Comparison of ENCODE assay signal across 17 mouse cellular contexts in genomic region chr9:72422284-72422683, GRCm38 (mm10). TPM values are rescaled to one million over a fixed set of nuclear protein-coding genes. Genes with fewer than 3 reads are reported as not detected.
DNase-seq lines count a peak whose midpoint lies in the region; ATAC-seq lines count a peak whose summit lies in the region.
"Had no signal": no experiment of that assay in that cellular context is flagged by ENCODE, and none has a peak within 500 bp of the region (broad histone marks: within the 10 kb centered on the region; RNA-seq: fewer than 3 reads in every experiment).

No protein-coding gene starts in this region.

- H3K27me3 ChIP-seq in forebrain, embryonic 10.5 days (ENCODE audit: poor library complexity, severe bottlenecking), result no peaks in the 10 kb centered on the region
- peaks cover 2% of the 10 kb centered on the region; the same call in 1 of the 2 replicates for H3K27me3 ChIP-seq in forebrain, embryonic 12.5 days
- no peaks in the 10 kb centered on the region; the same call in 1 of the 2 replicates for H3K27me3 ChIP-seq in midbrain, embryonic 10.5 days (ENCODE audit: low read depth, poor library complexity, severe bottlenecking)
- no peaks in the 10 kb centered on the region for H3K27me3 ChIP-seq in midbrain, embryonic 11.5 days (ENCODE audit: control insufficient read depth, insufficient read depth, low read length)
- H3K27me3 ChIP-seq in hindbrain, embryonic 13.5 days, result no peaks in the 10 kb centered on the region
- no peaks in the 10 kb centered on the region for H3K27me3 ChIP-seq in stomach, embryonic 16.5 days (ENCODE audit: control insufficient read depth, insufficient read depth, low read length)
- H3K27me3 ChIP-seq: limb, embryonic 13.5 days; lung, embryonic 15.5 days had no signal

- H3K4me2 ChIP-seq in forebrain, embryonic 12.5 days, result no peak overlapping the region
- H3K4me2 ChIP-seq in midbrain, embryonic 11.5 days, result no peak overlapping the region
- no peak overlapping the region for H3K4me2 ChIP-seq in hindbrain, embryonic 13.5 days
- H3K4me2 ChIP-seq in stomach, embryonic 16.5 days (ENCODE audit: low read depth, low read length), result no peak overlapping the region
- H3K4me2 ChIP-seq: limb, embryonic 13.5 days; lung, embryonic 15.5 days had no signal

- H3K4me3 ChIP-seq in forebrain, embryonic 10.5 days, result no peak overlapping the region
- H3K4me3 ChIP-seq in forebrain, embryonic 12.5 days (replicated peaks), result no peak overlapping the region
- H3K4me3 ChIP-seq in midbrain, embryonic 10.5 days, result no peak overlapping the region
- H3K4me3 ChIP-seq in midbrain, embryonic 11.5 days (ENCODE audit: low read depth, low read length), result no peak overlapping the region
- no peak overlapping the region for H3K4me3 ChIP-seq in hindbrain, embryonic 13.5 days
- no peak overlapping the region for H3K4me3 ChIP-seq in stomach, embryonic 16.5 days (replicated peaks; ENCODE audit: low read length)
- H3K4me3 ChIP-seq: left cerebral cortex, adult 2 months; limb, embryonic 13.5 days; lung, embryonic 15.5 days; megakaryocyte, embryonic 14.5 days had no signal

- no peak for ATAC-seq in forebrain, embryonic 12.5 days (ENCODE audit: low FRiP score)
- no peak for ATAC-seq in midbrain, embryonic 11.5 days (ENCODE audit: low FRiP score)
- ATAC-seq in hindbrain, embryonic 13.5 days (ENCODE audit: low FRiP score), result no peak
- ATAC-seq in stomach, embryonic 16.5 days (ENCODE audit: insufficient read depth, low FRiP score), result no peak

- WGBS in forebrain, embryonic 10.5 days, result 84% methylated on average over 11 of the region's 11 CpGs
- WGBS in forebrain, embryonic 12.5 days, result 80% methylated on average over 11 of the region's 11 CpGs
- WGBS in midbrain, embryonic 10.5 days, result 83% methylated on average over 11 of the region's 11 CpGs
- 77% methylated on average over 11 of the region's 11 CpGs for WGBS in midbrain, embryonic 11.5 days
- whole genome bisulfite sequencing in hindbrain, embryonic 13.5 days, result 28% methylated on average over 11 of the region's 11 CpGs
- WGBS in stomach, embryonic 16.5 days, result 56% methylated on average over 11 of the region's 11 CpGs

- no peaks in the 10 kb centered on the region for H3K9me3 ChIP-seq in forebrain, embryonic 10.5 days
- H3K9me3 ChIP-seq in forebrain, embryonic 12.5 days, result no peaks in the 10 kb centered on the region
- H3K9me3 ChIP-seq in midbrain, embryonic 10.5 days (replicated peaks), result 0 out of 2 replicates have a peak, but pooled peaks cover 4% of the 10 kb centered on the region
- H3K9me3 ChIP-seq in midbrain, embryonic 11.5 days (ENCODE audit: control insufficient read depth, low read length), result no peaks in the 10 kb centered on the region
- no peaks in the 10 kb centered on the region for H3K9me3 ChIP-seq in hindbrain, embryonic 13.5 days
- no peaks in the 10 kb centered on the region for H3K9me3 ChIP-seq in stomach, embryonic 16.5 days (replicated peaks; ENCODE audit: control insufficient read depth, low read length)
- H3K9me3 ChIP-seq: limb, embryonic 13.5 days; megakaryocyte, embryonic 14.5 days had no signal

- H3K27ac ChIP-seq in forebrain, embryonic 10.5 days, result 0 out of 2 replicates have a peak overlapping the region, but pooled peaks have one; percentile 13
- no peak overlapping the region for H3K27ac ChIP-seq in forebrain, embryonic 12.5 days
- H3K27ac ChIP-seq in midbrain, embryonic 10.5 days (replicated peaks), result peak overlapping the region; percentile 25; the same call in 1 of the 2 replicates
- H3K27ac ChIP-seq in midbrain, embryonic 11.5 days (ENCODE audit: low read depth, low read length), result no peak overlapping the region
- peak overlapping the region; percentile 78 for H3K27ac ChIP-seq in hindbrain, embryonic 13.5 days
- peak overlapping the region; percentile 35; the same call in 1 of the 2 replicates for H3K27ac ChIP-seq in stomach, embryonic 16.5 days (ENCODE audit: low read length)
- H3K27ac ChIP-seq: left cerebral cortex, adult 2 months; limb, embryonic 13.5 days; lung, embryonic 15.5 days had no signal

- no peak for DNase-seq in forebrain, embryonic 10.5 days (ENCODE audit: extremely low spot score, low spot score)
- no peak for DNase-seq in midbrain, embryonic 10.5 days (ENCODE audit: low spot score)
- DNase-seq in midbrain, embryonic 11.5 days (ENCODE audit: low spot score, missing footprints), result no peak
- no peak for DNase-seq in lung, postnatal 14 days
- DNase-seq in layer of hippocampus, adult 9-10 months (ENCODE audit: low spot score), result no peak
- DNase-seq: adrenal gland, postnatal 10 days; cerebellum, adult 11 months; kidney, adult 2 months; kidney, postnatal 4 days; right cerebral cortex, postnatal 14 days had no signal

- H3K36me3 ChIP-seq in forebrain, embryonic 10.5 days (replicated peaks), result no peaks in the 10 kb centered on the region
- H3K36me3 ChIP-seq in forebrain, embryonic 12.5 days (replicated peaks), result no peaks in the 10 kb centered on the region
- no peaks in the 10 kb centered on the region for H3K36me3 ChIP-seq in midbrain, embryonic 10.5 days
- H3K36me3 ChIP-seq in midbrain, embryonic 11.5 days (ENCODE audit: control insufficient read depth, insufficient read depth, low read length), result no peaks in the 10 kb centered on the region
- no peaks in the 10 kb centered on the region for H3K36me3 ChIP-seq in hindbrain, embryonic 13.5 days
- no peaks in the 10 kb centered on the region for H3K36me3 ChIP-seq in stomach, embryonic 16.5 days (ENCODE audit: control insufficient read depth, insufficient read depth, low read length)
- H3K36me3 ChIP-seq: limb, embryonic 13.5 days; lung, embryonic 15.5 days had no signal

- H3K9ac ChIP-seq in forebrain, embryonic 12.5 days, result no peak overlapping the region
- no peak overlapping the region for H3K9ac ChIP-seq in midbrain, embryonic 11.5 days (ENCODE audit: low read length)
- H3K9ac ChIP-seq in hindbrain, embryonic 13.5 days, result no peak overlapping the region
- H3K9ac ChIP-seq in stomach, embryonic 16.5 days (ENCODE audit: low read length), result no peak overlapping the region
- H3K9ac ChIP-seq: limb, embryonic 13.5 days; lung, embryonic 15.5 days had no signal

- peaks cover 18% of the 10 kb centered on the region for H3K4me1 ChIP-seq in forebrain, embryonic 10.5 days
- peaks cover 9% of the 10 kb centered on the region; the same call in 1 of the 2 replicates for H3K4me1 ChIP-seq in forebrain, embryonic 12.5 days
- peaks cover 17% of the 10 kb centered on the region for H3K4me1 ChIP-seq in midbrain, embryonic 10.5 days
- H3K4me1 ChIP-seq in midbrain, embryonic 11.5 days (ENCODE audit: control insufficient read depth, insufficient read depth, low read length), result peaks cover 2% of the 10 kb centered on the region; the same call in 1 of the 2 replicates
- H3K4me1 ChIP-seq in hindbrain, embryonic 13.5 days (replicated peaks), result peaks cover 47% of the 10 kb centered on the region
- peaks cover 18% of the 10 kb centered on the region for H3K4me1 ChIP-seq in stomach, embryonic 16.5 days (ENCODE audit: control insufficient read depth, insufficient read depth, low read length)

RNA-seq across cellular contexts. Expression of gene Mns1, which starts 15.5 kb away (rescaled TPM):
- 61.8 and 67.6 TPM in 2 replicates for polyA plus RNA-seq in forebrain, embryonic 10.5 days (2016; fragmentation: Nextera tagmentation; extraction: Ambion mirVana)
- polyA plus RNA-seq in forebrain, embryonic 12.5 days (2016; fragmentation: Nextera tagmentation; extraction: Ambion mirVana), result 44.7 and 51.6 TPM in 2 replicates
- 52.9 and 53.8 TPM in 2 replicates for polyA plus RNA-seq in midbrain, embryonic 10.5 days (2016; fragmentation: Nextera tagmentation; extraction: Ambion mirVana)
- 48.8 and 57.0 TPM in 2 replicates for polyA plus RNA-seq in midbrain, embryonic 11.5 days (2014; fragmentation: Nextera tagmentation; extraction: Ambion mirVana)
- polyA plus RNA-seq in hindbrain, embryonic 13.5 days (2015; fragmentation: Nextera tagmentation; extraction: Ambion mirVana), result 10.3 and 12.1 TPM in 2 replicates
- 17.4 and 23.8 TPM in 2 replicates for polyA plus RNA-seq in stomach, embryonic 16.5 days (2015; fragmentation: Nextera tagmentation; extraction: Ambion mirVana)

Comparison
In these comparisons a context has a peak if more than half of its experiments do, and no peak if none do; other contexts are left out.
1. H3K27ac ChIP-seq: peak in forebrain, embryonic 10.5 days (single experiment), midbrain, embryonic 10.5 days (single experiment), hindbrain, embryonic 13.5 days (single experiment) and stomach, embryonic 16.5 days (single experiment); none in forebrain, embryonic 12.5 days (single experiment) and midbrain, embryonic 11.5 days (single experiment).